Mouse (Mus musculus): ENCODE results near the gene Lrrk1. TPM values are rescaled to one million over a fixed set of nuclear protein-coding genes. Genes with fewer than 3 reads are reported as not detected.
A peak's percentile ranks its signal among the peaks of the same experiment; 100 is the strongest.

Lrrk1 gene
- total and polyA plus RNA-seq, 2 experiments from 2014 or later = 2.1 to 3.8 TPM

- Histone ChIP-seq H3K9ac (replicated peaks; ENCODE audit: low read length, poor library complexity, severe bottlenecking) (no peak overlapping the region), H3K27ac (ENCODE audit: low read depth, low read length) (no peak overlapping the region), H3K4me2 (ENCODE audit: low read depth, low read length, poor library complexity, severe bottlenecking) (no peak overlapping the region), H3K36me3 (ENCODE audit: insufficient read depth, low read length) (no peaks in the 10 kb centered on the region), H3K27me3 (ENCODE audit: insufficient read depth, low read length) (no peaks in the 10 kb centered on the region), H3K4me3 (ENCODE audit: low read depth, low read length) (no peak overlapping the region), H3K9me3 (ENCODE audit: low read length) (no peaks in the 10 kb centered on the region), H3K4me1 (ENCODE audit: insufficient read depth, low read length) (0 out of 2 replicates have a peak, but pooled peaks cover 5% of the 10 kb centered on the region)
- no peak for TF ChIP-seq CTCF (IDR thresholded peaks at IDR 0.05)
- DNase-seq (ENCODE audit: low spot score) (peak; percentile 40), ATAC-seq (ENCODE audit: low FRiP score) (no peak)
- WGBS = 58% methylated on average over 12 of the region's 12 CpGs
These were observed 105.9 kb downstream of the Lrrk1 start for GRCm38 (mm10) chr7:66282265-66282664.

GRCm38 (mm10) chr7:66278001-66278400, 110.1 kb downstream of the Lrrk1 start:
- Histone ChIP-seq H3K36me3 (ENCODE audit: insufficient read depth, low read length) (no peaks in the 10 kb centered on the region), H3K4me2 (ENCODE audit: low read depth, low read length, poor library complexity, severe bottlenecking) (no peak overlapping the region)

GRCm38 (mm10) chr7:66273494-66273893, 114.7 kb downstream of the Lrrk1 start:
- Histone ChIP-seq H3K4me2 (ENCODE audit: low read depth, low read length, poor library complexity, severe bottlenecking) (no peak overlapping the region), H3K27me3 (ENCODE audit: insufficient read depth, low read length) (no peaks in the 10 kb centered on the region), H3K9me3 (ENCODE audit: low read length) (no peaks in the 10 kb centered on the region), H3K4me3 (ENCODE audit: low read depth, low read length) (no peak overlapping the region), H3K4me1 (ENCODE audit: insufficient read depth, low read length) (no peaks in the 10 kb centered on the region), H3K36me3 (ENCODE audit: insufficient read depth, low read length) (no peaks in the 10 kb centered on the region), H3K9ac (replicated peaks; ENCODE audit: low read length, poor library complexity, severe bottlenecking) (no peak overlapping the region), H3K27ac (ENCODE audit: low read depth, low read length) (no peak overlapping the region)
- DNase-seq (ENCODE audit: low spot score) (no peak), ATAC-seq (ENCODE audit: low FRiP score) (no peak)
- TF ChIP-seq CTCF (IDR thresholded peaks at IDR 0.05) = no peak
- WGBS = 94% methylated on average over 5 of the region's 5 CpGs

More at GRCm38 (mm10) chr7:66278001-66278400, 110.1 kb downstream of the Lrrk1 start:
- H3K4me1 ChIP-seq (ENCODE audit: insufficient read depth, low read length) = no peaks in the 10 kb centered on the region
- H3K27me3 ChIP-seq (ENCODE audit: insufficient read depth, low read length) = no peaks in the 10 kb centered on the region
- ATAC-seq (ENCODE audit: low FRiP score) (no peak), DNase-seq (ENCODE audit: low spot score) (no peak)
- no peaks in the 10 kb centered on the region for H3K9me3 ChIP-seq (ENCODE audit: low read length)
- TF ChIP-seq CTCF (IDR thresholded peaks at IDR 0.05) = no peak
- H3K9ac ChIP-seq (replicated peaks; ENCODE audit: low read length, poor library complexity, severe bottlenecking) = no peak overlapping the region
- WGBS = 90% methylated on average over 3 of the region's 3 CpGs
- H3K27ac ChIP-seq (ENCODE audit: low read depth, low read length) = no peak overlapping the region
- no peak overlapping the region for H3K4me3 ChIP-seq (ENCODE audit: low read depth, low read length)

GRCm38 (mm10) chr7:66271226-66271625, 116.9 kb downstream of the Lrrk1 start:
- peak; percentile 42 for TF ChIP-seq CTCF (IDR thresholded peaks at IDR 0.05)
- Histone ChIP-seq H3K9me3 (ENCODE audit: low read length) (no peaks in the 10 kb centered on the region), H3K4me3 (ENCODE audit: low read depth, low read length) (no peak overlapping the region), H3K4me2 (ENCODE audit: low read depth, low read length, poor library complexity, severe bottlenecking) (no peak overlapping the region), H3K9ac (replicated peaks; ENCODE audit: low read length, poor library complexity, severe bottlenecking) (no peak overlapping the region), H3K27ac (ENCODE audit: low read depth, low read length) (no peak overlapping the region), H3K36me3 (ENCODE audit: insufficient read depth, low read length) (no peaks in the 10 kb centered on the region), H3K4me1 (ENCODE audit: insufficient read depth, low read length) (no peaks in the 10 kb centered on the region), H3K27me3 (ENCODE audit: insufficient read depth, low read length) (no peaks in the 10 kb centered on the region)
- no peak for ATAC-seq (ENCODE audit: low FRiP score)
- 77% methylated on average over 6 of the region's 6 CpGs for WGBS
- DNase-seq (ENCODE audit: low spot score) = no peak

GRCm38 (mm10) chr7:66266942-66267850, 121.0 kb downstream of the Lrrk1 start:
- no peak overlapping the region for H3K9ac ChIP-seq (replicated peaks; ENCODE audit: low read length, poor library complexity, severe bottlenecking)
- no peak for ATAC-seq (ENCODE audit: low FRiP score)
- H3K27ac ChIP-seq (ENCODE audit: low read depth, low read length) = no peak overlapping the region
- no peak overlapping the region for H3K4me2 ChIP-seq (ENCODE audit: low read depth, low read length, poor library complexity, severe bottlenecking)
- H3K4me1 ChIP-seq (ENCODE audit: insufficient read depth, low read length) = no peaks in the 10 kb centered on the region
- DNase-seq (ENCODE audit: low spot score) = no peak
- H3K36me3 ChIP-seq (ENCODE audit: insufficient read depth, low read length) = no peaks in the 10 kb centered on the region
- no peak overlapping the region for H3K4me3 ChIP-seq (ENCODE audit: low read depth, low read length)
- H3K9me3 ChIP-seq (ENCODE audit: low read length) = no peaks in the 10 kb centered on the region
- WGBS = 90% methylated on average over 6 of the region's 6 CpGs
- H3K27me3 ChIP-seq (ENCODE audit: insufficient read depth, low read length) = no peaks in the 10 kb centered on the region
- no peak for TF ChIP-seq CTCF (IDR thresholded peaks at IDR 0.05)

- ATAC-seq (ENCODE audit: low FRiP score) (no peak), DNase-seq (ENCODE audit: low spot score) (no peak)
- Histone ChIP-seq H3K27ac (ENCODE audit: low read depth, low read length) (no peak overlapping the region), H3K27me3 (ENCODE audit: insufficient read depth, low read length) (no peaks in the 10 kb centered on the region), H3K9me3 (ENCODE audit: low read length) (no peaks in the 10 kb centered on the region), H3K4me2 (ENCODE audit: low read depth, low read length, poor library complexity, severe bottlenecking) (no peak overlapping the region), H3K4me1 (ENCODE audit: insufficient read depth, low read length) (no peaks in the 10 kb centered on the region), H3K9ac (replicated peaks; ENCODE audit: low read length, poor library complexity, severe bottlenecking) (no peak overlapping the region), H3K36me3 (ENCODE audit: insufficient read depth, low read length) (no peaks in the 10 kb centered on the region), H3K4me3 (ENCODE audit: low read depth, low read length) (no peak overlapping the region)
- 68% methylated on average over 5 of the region's 5 CpGs for WGBS
- TF ChIP-seq CTCF (IDR thresholded peaks at IDR 0.05) = no peak
These were observed 124.7 kb downstream of the Lrrk1 start for GRCm38 (mm10) chr7:66263421-66263820.
